Mouse (Mus musculus) MEL (cell line): ENCODE results near the gene Pip4k2a. TPM values are rescaled to one million over a fixed set of nuclear protein-coding genes. Genes with fewer than 3 reads are reported as not detected.

ENCODE experiments used
- DNase-seq: peaks from one replicate; pipeline ENCODE4 v3.0.0; 2011; ENCODE audit warnings: low read depth, low spot score
- H3K27ac ChIP-seq: 2 replicates; pipeline ENCODE4 v1.5.1; 2012; ENCODE audit warnings: low read depth, mild to moderate bottlenecking, control low read depth, low read length, moderate library complexity; ENCODE audit not compliant: control insufficient read depth
- H3K27me3 ChIP-seq, 2 experiments: fragments of 150-350 bp in 1 of 2; sonication (generic) in 1 of 2; 2 replicates each; pipeline ENCODE4 v1.6.1; 2012; ENCODE audit warnings: low read length in 2 of 2, mild to moderate bottlenecking in 2 of 2, improper control_type of control experiment in 1 of 2, moderate library complexity in 1 of 2; ENCODE audit not compliant: insufficient read depth in 2 of 2, control insufficient read depth in 1 of 2
- H3K36me3 ChIP-seq, 2 experiments: 2 replicates each; pipeline ENCODE4 v1.6.1; 2012 to 2014; ENCODE audit warnings: low read length in 2 of 2, improper control_type of control experiment in 1 of 2, inconsistent platforms in 1 of 2, mild to moderate bottlenecking in 1 of 2; ENCODE audit not compliant: insufficient read depth in 2 of 2, control insufficient read depth in 1 of 2
- H3K4me1 ChIP-seq, 2 experiments: fragments of 150-350 bp in 1 of 2; sonication (generic) in 1 of 2; 2 replicates each; pipeline ENCODE4 v1.6.1; 2012; ENCODE audit warnings: low read length in 2 of 2, improper control_type of control experiment in 1 of 2, mild to moderate bottlenecking in 1 of 2; ENCODE audit not compliant: insufficient read depth in 2 of 2, control insufficient read depth in 1 of 2
- H3K4me3 ChIP-seq, 2 experiments: fragments of 150-350 bp in 1 of 2; sonication (generic) in 1 of 2; 2 replicates each; pipeline ENCODE4 v1.5.1; 2012; ENCODE audit warnings: low read depth in 2 of 2, low read length in 2 of 2, mild to moderate bottlenecking in 2 of 2, moderate library complexity in 2 of 2, control low read depth in 1 of 2, improper control_type of control experiment in 1 of 2; ENCODE audit not compliant: control insufficient read depth in 1 of 2, insufficient read depth in 1 of 2
- H3K79me2 ChIP-seq: 2 replicates; pipeline ENCODE4 v1.6.1; 2012; ENCODE audit warnings: mild to moderate bottlenecking, low read length, moderate library complexity; ENCODE audit not compliant: control insufficient read depth, poor library complexity, insufficient read depth
- H3K9ac ChIP-seq: 2 replicates; pipeline ENCODE4 v1.6.1; 2012; ENCODE audit warnings: low read depth, mild to moderate bottlenecking, control low read depth, low read length, moderate library complexity; ENCODE audit not compliant: control insufficient read depth, poor library complexity, severe bottlenecking
- H3K9me3 ChIP-seq: fragments of 150-350 bp; sonication (generic); replicated peaks from 2 replicates; pipeline ENCODE4 v1.6.1; 2012; ENCODE audit warnings: mild to moderate bottlenecking, low read length, improper control_type of control experiment, moderate library complexity; ENCODE audit not compliant: insufficient read depth
- CHD2 ChIP-seq: IDR thresholded peaks from 2 replicates; pipeline ENCODE4 v1.6.1; 2011; ENCODE audit warnings: low read length, improper control_type of control experiment
- CTCF ChIP-seq, 3 experiments: IDR thresholded peaks in 2 of 3; conservative IDR thresholded peaks in 1 of 3; 2 replicates each; pipeline ENCODE4 v1.5.1; 2011 to 2012; ENCODE audit warnings: low read length in 3 of 3, low read depth in 2 of 3, mild to moderate bottlenecking in 2 of 3, improper control_type of control experiment in 1 of 3, inconsistent platforms in 1 of 3, mixed read lengths in 1 of 3, moderate library complexity in 1 of 3; ENCODE audit not compliant: control insufficient read depth in 1 of 3, insufficient read depth in 1 of 3, poor library complexity in 1 of 3, severe bottlenecking in 1 of 3
- E2F4 ChIP-seq: IDR thresholded peaks from 2 replicates; pipeline ENCODE4 v1.6.1; 2011; ENCODE audit warnings: low read depth, low read length, improper control_type of control experiment, borderline replicate concordance
- EP300 ChIP-seq, 2 experiments: IDR thresholded peaks; 2 replicates each; pipeline ENCODE4 v1.6.1; 2011; ENCODE audit warnings: improper control_type of control experiment in 2 of 2, low read length in 2 of 2, low read depth in 1 of 2, mild to moderate bottlenecking in 1 of 2
- ETS1 ChIP-seq: IDR thresholded peaks from 2 replicates; pipeline ENCODE4 v1.6.1; 2012; ENCODE audit warnings: low read depth, mild to moderate bottlenecking, inconsistent platforms, low read length, improper control_type of control experiment, moderate library complexity
- GATA1 ChIP-seq: IDR thresholded peaks from 2 replicates; pipeline ENCODE4 v1.6.1; 2011; ENCODE audit warnings: low read depth, low read length, improper control_type of control experiment
- JUND ChIP-seq: IDR thresholded peaks from 2 replicates; pipeline ENCODE4 v1.6.1; 2011; ENCODE audit warnings: low read depth, mild to moderate bottlenecking, improper control_type of control experiment, low read length
- MEF2A ChIP-seq: IDR thresholded peaks from 2 replicates; pipeline ENCODE4 v1.6.1; 2014; ENCODE audit warnings: low read depth, mild to moderate bottlenecking, inconsistent platforms, low read length, improper control_type of control experiment; ENCODE audit not compliant: poor library complexity, insufficient replicate concordance, severe bottlenecking; ENCODE audit errors: extremely low read depth
- MXI1 ChIP-seq: IDR thresholded peaks from 2 replicates; pipeline ENCODE4 v1.6.1; 2011; ENCODE audit warnings: mild to moderate bottlenecking, low read depth, low read length, improper control_type of control experiment
- MYB ChIP-seq: IDR thresholded peaks from 2 replicates; pipeline ENCODE4 v1.6.1; 2011; ENCODE audit warnings: mild to moderate bottlenecking, low read depth, low read length, improper control_type of control experiment
- MYC ChIP-seq: IDR thresholded peaks from 2 replicates; pipeline ENCODE4 v1.6.1; 2011; ENCODE audit warnings: low read depth, mild to moderate bottlenecking, low read length, improper control_type of control experiment, moderate library complexity
- NELFE ChIP-seq: IDR thresholded peaks from 2 replicates; pipeline ENCODE4 v1.6.1; 2011; ENCODE audit warnings: low read depth, low read length, improper control_type of control experiment
- NRF1 ChIP-seq: IDR thresholded peaks from 2 replicates; pipeline ENCODE4 v1.6.1; 2014; ENCODE audit warnings: low read depth, mild to moderate bottlenecking, inconsistent platforms, low read length, improper control_type of control experiment, moderate library complexity; ENCODE audit not compliant: poor library complexity, insufficient read depth, severe bottlenecking
- POLR2AphosphoS2 ChIP-seq: IDR thresholded peaks from 2 replicates; pipeline ENCODE4 v1.6.1; 2011; ENCODE audit warnings: low read length, improper control_type of control experiment
- POLR2AphosphoS5 ChIP-seq: IDR thresholded peaks from 2 replicates; pipeline ENCODE4 v1.6.1; 2012; ENCODE audit warnings: low read depth, borderline replicate concordance, mild to moderate bottlenecking, inconsistent platforms, low read length, moderate library complexity, mixed read lengths
- RAD21 ChIP-seq: IDR thresholded peaks from 2 replicates; pipeline ENCODE4 v1.6.1; 2011; ENCODE audit warnings: mild to moderate bottlenecking, low read depth, low read length, improper control_type of control experiment
- SIN3A ChIP-seq: IDR thresholded peaks from 2 replicates; pipeline ENCODE4 v1.6.1; 2012; ENCODE audit warnings: low read length, improper control_type of control experiment, inconsistent platforms
- TAL1 ChIP-seq: IDR thresholded peaks from 2 replicates; pipeline ENCODE4 v1.6.1; 2012; ENCODE audit warnings: mild to moderate bottlenecking, inconsistent platforms, low read length, moderate library complexity, mixed read lengths
- TBP ChIP-seq: IDR thresholded peaks from 2 replicates; pipeline ENCODE4 v1.8.0; 2011; ENCODE audit warnings: low read depth, low read length, improper control_type of control experiment
- USF2 ChIP-seq, 2 experiments: IDR thresholded peaks; 2 replicates each; pipeline ENCODE4 v1.6.1; 2011 to 2012; ENCODE audit warnings: improper control_type of control experiment in 2 of 2, low read length in 2 of 2, borderline replicate concordance in 1 of 2, inconsistent platforms in 1 of 2, low read depth in 1 of 2, mild to moderate bottlenecking in 1 of 2; ENCODE audit not compliant: insufficient read depth in 1 of 2
- ZC3H11A ChIP-seq: IDR thresholded peaks from 2 replicates; pipeline ENCODE4 v1.6.1; 2012; ENCODE audit warnings: low read depth, mild to moderate bottlenecking, inconsistent platforms, low read length, improper control_type of control experiment
- ZKSCAN1 ChIP-seq: IDR thresholded peaks from 2 replicates; pipeline ENCODE4 v1.6.1; 2012; ENCODE audit warnings: low read depth, mild to moderate bottlenecking, inconsistent platforms, low read length, improper control_type of control experiment, moderate library complexity
- ZMIZ1 ChIP-seq: IDR thresholded peaks from 2 replicates; pipeline ENCODE4 v1.6.1; 2012; ENCODE audit warnings: low read depth, mild to moderate bottlenecking, inconsistent platforms, low read length, improper control_type of control experiment, moderate library complexity
- ZNF384 ChIP-seq: IDR thresholded peaks from 2 replicates; pipeline ENCODE4 v1.6.1; 2012; ENCODE audit warnings: low read depth, mild to moderate bottlenecking, inconsistent platforms, low read length, improper control_type of control experiment
- polyA plus RNA-seq, 2 experiments: library from polyadenylated mRNA; stranded (reverse) in 1 of 2; unstranded in 1 of 2; fragments of >175 nt in 1 of 2; fragments of >200 nt in 1 of 2; gene quantifications; 2 replicates each; pipeline versions ENCODE4 v1.2.1 to v1.2.4; 2012; ENCODE audit warnings: low replicate concordance in 2 of 2, low read depth in 1 of 2; ENCODE audit not compliant: insufficient read length in 2 of 2, insufficient read depth in 1 of 2, missing spikeins in 1 of 2
- total RNA-seq: library from RNA; depleted of rRNA; stranded (reverse); fragments of 300-350 nt; gene quantifications from 2 replicates; pipeline ENCODE4 v1.2.3, GENCODE M21; 2012

Gene Pip4k2a
- total and polyA plus RNA-seq, 3 experiments, result 7.9 to 48.5 TPM; not detected in 1

- no peak for TF ChIP-seq E2F4
- TF ChIP-seq SIN3A, result peak; percentile 97
These were observed 28.8 kb downstream of the Pip4k2a start (continued) for GRCm38 (mm10) chr2:18969066-18969681.

DNA sequence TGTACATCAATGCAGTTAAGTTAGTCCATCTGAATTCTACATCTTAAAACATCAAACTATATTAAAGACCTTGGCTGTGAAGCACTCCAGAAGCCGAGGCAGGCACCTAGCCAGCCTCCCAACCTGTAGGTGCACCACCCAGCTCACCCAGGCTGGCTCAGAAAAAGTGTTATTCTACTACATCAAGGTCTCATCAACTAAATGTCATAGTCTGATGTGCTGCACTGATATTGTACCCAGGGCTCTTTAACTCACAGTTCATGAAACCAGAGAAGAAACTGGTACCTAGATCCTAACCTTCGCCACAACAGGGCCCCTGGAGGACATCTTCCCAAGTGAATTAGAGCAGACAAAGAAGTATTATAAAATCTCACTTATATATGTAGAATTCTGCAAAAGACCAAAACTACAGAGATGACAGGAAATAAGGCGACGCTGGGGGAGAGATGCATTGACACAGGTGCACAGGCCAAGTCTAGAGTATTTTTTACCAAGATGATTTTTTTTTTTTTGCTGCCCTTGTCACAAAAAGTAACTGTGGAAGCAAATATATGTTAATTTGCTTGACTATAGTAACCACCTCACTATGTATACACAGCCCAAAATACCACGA, 30.4 kb downstream of the Pip4k2a start:
- peaks cover 12% of the 10 kb centered on the region for H3K79me2 ChIP-seq

DNA sequence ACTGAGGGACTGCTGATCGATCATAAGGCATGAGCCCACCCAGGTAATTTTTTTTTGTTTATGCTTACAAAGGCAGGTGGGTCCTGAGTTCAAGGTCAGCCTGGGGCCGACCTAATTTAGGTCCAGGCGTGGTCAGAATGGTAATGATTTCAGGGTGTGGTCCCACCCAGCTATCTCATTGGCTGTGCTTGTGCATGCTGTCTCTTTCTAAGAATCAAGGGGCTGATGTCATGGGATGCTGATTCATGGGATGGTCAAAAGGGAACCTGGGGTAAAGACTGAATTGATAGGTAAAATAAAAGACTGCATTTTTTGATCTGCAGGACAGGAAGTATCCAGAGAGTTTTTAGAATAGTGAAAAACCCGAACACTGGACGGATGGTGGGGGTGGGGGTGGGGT, 31.4 kb downstream of the Pip4k2a start:
- peaks cover 12% of the 10 kb centered on the region for H3K79me2 ChIP-seq
- H3K4me1 ChIP-seq, result peaks cover 12 to 20% of the 10 kb centered on the region in 2 experiments
- no peak for DNase-seq
- no peaks in the 10 kb centered on the region for H3K27me3 ChIP-seq
- no peaks in the 10 kb centered on the region for H3K9me3 ChIP-seq
- peaks cover 2 to 24% of the 10 kb centered on the region in 2 experiments; a peak in 3 of 4 replicates for H3K36me3 ChIP-seq
- H3K27ac ChIP-seq, result no peak overlapping the region
- no peak overlapping the region for H3K4me3 ChIP-seq
- no peak overlapping the region for H3K9ac ChIP-seq
- TF ChIP-seq CTCF (IDR thresholded peaks at IDR 0.05 in 2 of 3, conservative IDR thresholded peaks at IDR 0.05 in 1 of 3; ENCODE audit: control insufficient read depth in 1 of 3, insufficient read depth in 1 of 3, low read depth in 2 of 3, low read length in 3 of 3, poor library complexity in 1 of 3, severe bottlenecking in 1 of 3), result no peak
- TF ChIP-seq ZC3H11A, result no peak
- no peak for TF ChIP-seq ZMIZ1
- TF ChIP-seq E2F4, result no peak
- TF ChIP-seq GATA1, result no peak
- TF ChIP-seq RAD21, result no peak
- no peak for TF ChIP-seq POLR2AphosphoS5
- TF ChIP-seq JUND, result no peak

More for the DNA sequence above, 30.4 kb downstream of the Pip4k2a start:
- no peaks in the 10 kb centered on the region for H3K27me3 ChIP-seq
- H3K4me1 ChIP-seq, result peaks cover 12 to 20% of the 10 kb centered on the region in 2 experiments
- no peak overlapping the region for H3K9ac ChIP-seq
- no peak overlapping the region for H3K4me3 ChIP-seq
- no peak for DNase-seq
- peaks cover 2 to 24% of the 10 kb centered on the region in 2 experiments; a peak in 3 of 4 replicates for H3K36me3 ChIP-seq
- H3K9me3 ChIP-seq, result no peaks in the 10 kb centered on the region
- TF ChIP-seq TBP (no peak), MXI1 (no peak), CHD2 (no peak), POLR2AphosphoS2 (no peak), CTCF (IDR thresholded peaks at IDR 0.05 in 2 of 3, conservative IDR thresholded peaks at IDR 0.05 in 1 of 3; ENCODE audit: control insufficient read depth in 1 of 3, insufficient read depth in 1 of 3, low read depth in 2 of 3, low read length in 3 of 3, poor library complexity in 1 of 3, severe bottlenecking in 1 of 3) (no peak), MYC (no peak), EP300 (IDR thresholded peaks at IDR 0.05; ENCODE audit: low read depth in 1 of 2, low read length in 2 of 2) (no peak), TAL1 (no peak), JUND (no peak), USF2 (IDR thresholded peaks at IDR 0.05; ENCODE audit: borderline replicate concordance in 1 of 2, insufficient read depth in 1 of 2, low read depth in 1 of 2, low read length in 2 of 2) (no peak), ETS1 (no peak), ZKSCAN1 (no peak), NELFE (no peak), MYB (no peak), ZNF384 (no peak), NRF1 (no peak), MEF2A (no peak), POLR2AphosphoS5 (no peak)
- no peak overlapping the region for H3K27ac ChIP-seq
